Mouse (Mus musculus) ES-CJ7 (cell line): ENCODE measurements at regions not wholly inside any gene's neighbourhood (a gene's known extent, or its start where the extent isn't known, plus 50 kb on each side); places are given as distances from the start of the nearest gene placed in this dataset.

Experiments
- DNase-seq: peaks from one replicate; pipeline ENCODE4 v3.0.0; 2011; ENCODE audit warnings: low read depth, low spot score

- no peak for DNase-seq
These were observed 287.4 kb upstream of the Gpc5 start for GRCm38 (mm10) chr14:114804643-114805042.

- no peak for DNase-seq
These were observed 283.4 kb upstream of the Gpc5 start for GRCm38 (mm10) chr14:114808621-114809020.

GRCm38 (mm10) chr14:114820677-114821076 lies 271.3 kb upstream of the Gpc5 start:
- no peak for DNase-seq

DNA sequence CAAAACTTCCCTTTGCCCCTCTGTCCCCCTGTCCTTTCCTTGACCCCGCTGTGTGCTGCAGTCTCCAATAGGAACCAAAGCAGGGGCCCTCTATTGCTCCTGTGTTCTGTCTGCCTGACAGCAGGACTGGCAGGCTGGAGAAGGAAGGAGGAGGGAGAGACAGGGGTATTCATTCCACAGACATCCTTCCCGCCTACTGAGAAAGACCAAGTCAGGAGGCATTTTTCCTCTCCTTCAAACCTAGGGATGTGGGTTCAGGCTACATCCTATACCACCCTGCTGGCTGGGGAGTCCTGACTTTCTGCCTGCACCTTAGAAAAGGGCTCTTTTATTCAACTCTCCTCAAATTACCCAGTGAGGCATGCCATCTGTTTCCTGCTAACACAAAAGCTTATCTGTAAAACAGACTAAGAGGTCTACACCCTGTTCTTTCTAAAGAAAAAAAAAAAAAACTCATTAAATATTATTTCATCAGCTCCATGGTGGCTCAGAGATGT lies 270.9 kb upstream of the Gpc5 start:
- DNase-seq, result no peak

DNA sequence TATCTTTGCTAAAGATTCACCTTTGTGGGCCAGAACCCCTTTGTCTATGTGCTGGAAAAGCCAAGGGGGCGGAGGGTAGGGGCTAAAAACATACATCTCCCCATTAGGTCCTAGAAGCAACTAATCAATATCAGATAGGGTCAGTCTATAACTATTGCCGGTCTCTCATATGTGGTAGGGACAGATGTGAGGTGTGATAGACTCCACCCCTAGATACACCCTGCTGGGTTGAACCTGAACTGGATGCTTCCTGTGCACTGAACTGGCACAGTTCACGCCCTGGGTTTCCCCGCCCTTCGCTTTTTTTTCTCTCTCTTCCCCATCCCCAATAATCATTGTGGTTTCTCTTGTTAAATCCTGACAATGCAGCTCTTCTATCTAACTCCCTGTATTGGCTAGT lies 270.3 kb upstream of the Gpc5 start:
- no peak for DNase-seq

- DNase-seq, result no peak
These were observed 265.2 kb upstream of the Gpc5 start for GRCm38 (mm10) chr14:114826662-114827321.

DNA sequence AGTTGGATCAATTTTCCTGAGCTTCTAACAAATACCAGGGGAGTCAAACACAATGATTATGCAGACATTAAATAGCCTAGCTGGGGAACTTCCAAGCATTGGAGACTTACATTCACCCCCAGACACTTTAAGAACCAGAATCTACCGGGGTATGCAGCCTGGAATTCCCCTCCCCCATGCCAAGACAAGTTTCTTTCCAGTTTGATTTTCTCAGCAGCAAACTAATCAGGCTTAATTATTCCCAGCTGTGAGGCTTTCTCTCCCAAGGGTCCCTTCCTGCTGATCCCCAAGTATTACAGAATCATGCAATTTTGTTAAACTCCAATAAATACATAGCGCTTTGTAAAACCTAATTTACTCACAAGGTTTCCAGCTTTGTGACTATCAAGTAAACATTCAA lies 262.7 kb upstream of the Gpc5 start:
- no peak for DNase-seq

- DNase-seq, result peak; percentile 42
These were observed 259.0 kb upstream of the Gpc5 start for GRCm38 (mm10) chr14:114832987-114833386.

DNA sequence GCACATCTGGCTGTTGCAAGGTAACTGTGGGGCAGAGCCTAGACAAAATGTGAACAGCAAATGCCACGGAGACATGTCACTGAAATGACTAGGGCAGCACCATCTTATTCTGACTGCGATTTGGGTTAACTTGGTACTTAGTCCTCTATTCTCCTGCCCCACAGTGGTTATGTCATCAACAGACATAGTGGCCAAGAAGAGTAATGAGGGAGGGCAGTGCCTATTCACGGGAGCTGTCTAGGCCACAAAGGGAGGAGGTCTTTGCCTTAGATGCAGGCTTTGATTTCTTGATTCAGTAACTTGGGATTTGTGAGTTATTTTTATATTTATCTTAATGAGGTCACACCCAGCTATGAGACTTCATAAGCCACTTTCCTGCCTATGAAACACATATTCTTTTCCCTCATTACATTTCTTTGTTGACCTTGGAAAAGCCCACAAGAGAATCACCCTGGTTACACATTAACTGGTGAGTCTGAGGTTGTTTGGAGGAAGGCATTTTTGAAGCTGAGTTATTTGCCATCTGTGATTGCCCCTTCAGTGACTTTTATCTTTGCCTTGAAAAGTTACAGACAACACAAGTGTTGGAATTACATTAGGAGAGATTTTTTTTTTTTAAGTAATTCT lies 255.2 kb upstream of the Gpc5 start:
- no peak for DNase-seq

GRCm38 (mm10) chr14:114837652-114838276 lies 254.3 kb upstream of the Gpc5 start:
- no peak for DNase-seq

DNA sequence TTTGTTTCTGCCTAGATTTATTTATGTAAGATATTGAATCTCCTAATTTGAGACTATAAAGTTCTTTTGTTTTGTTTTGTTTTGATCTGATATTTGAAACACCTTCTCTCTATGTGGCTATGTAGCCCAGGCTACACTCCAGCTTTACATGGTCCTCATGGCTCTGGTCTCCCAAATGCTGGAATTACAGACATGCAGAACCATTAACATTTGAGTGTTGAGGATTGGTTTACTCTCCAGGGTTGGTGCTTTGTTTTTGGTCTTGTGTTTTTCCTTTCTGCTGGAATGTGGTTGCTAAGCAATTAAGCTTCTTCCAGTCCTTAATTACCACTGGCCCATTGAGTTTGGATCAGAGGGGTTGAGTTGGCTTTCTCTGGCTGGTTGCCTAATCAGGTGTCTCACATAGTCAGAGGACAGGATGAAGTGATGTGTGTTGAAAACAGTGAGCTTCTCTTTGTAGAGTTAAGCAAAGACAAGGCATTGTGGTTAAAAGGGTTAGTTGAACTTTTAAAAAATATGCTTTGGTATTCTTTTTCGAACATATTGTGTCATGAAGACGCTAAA lies 252.6 kb upstream of the Gpc5 start:
- no peak for DNase-seq

DNA sequence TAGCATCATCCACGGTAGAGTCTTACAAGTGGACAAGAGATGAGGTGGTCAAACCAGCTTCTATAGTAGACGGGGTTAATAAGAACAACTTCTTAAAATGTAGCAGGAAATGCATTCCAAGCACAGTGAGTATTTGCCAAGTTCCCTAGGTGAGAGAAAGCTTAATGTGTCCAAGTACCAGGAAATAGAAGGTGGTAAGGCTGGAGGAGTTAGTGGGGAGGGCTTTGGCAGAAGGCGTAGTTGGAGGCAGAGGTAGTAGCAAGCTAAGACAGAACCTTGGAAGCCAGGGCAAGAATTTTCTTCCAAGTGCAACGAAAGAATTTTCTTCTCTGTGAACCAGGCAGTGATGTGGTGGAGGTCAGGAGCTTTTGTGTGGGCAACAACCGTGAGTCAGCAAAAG lies 251.2 kb upstream of the Gpc5 start:
- no peak for DNase-seq

GRCm38 (mm10) chr14:114841552-114841951 lies 250.5 kb upstream of the Gpc5 start:
- DNase-seq, result no peak

DNA sequence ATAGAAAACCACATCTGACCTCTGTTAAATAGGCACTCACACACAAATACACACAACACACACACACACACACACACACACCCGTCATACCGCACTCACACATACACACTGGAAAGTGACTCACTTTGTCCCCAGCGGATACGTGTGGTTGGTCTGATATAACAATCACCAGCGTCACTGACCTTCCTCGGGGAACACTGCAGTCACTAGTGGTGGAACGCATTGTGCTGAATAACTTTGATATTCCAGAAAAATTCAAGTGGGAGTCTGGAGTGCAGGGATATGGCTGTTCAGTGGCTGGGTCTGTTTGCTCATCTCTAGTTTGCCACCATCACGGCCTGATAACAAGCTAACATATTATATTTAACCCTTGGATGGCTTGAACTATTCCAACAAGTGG lies 249.7 kb upstream of the Gpc5 start:
- DNase-seq, result no peak

- DNase-seq, result no peak
These were observed 248.8 kb upstream of the Gpc5 start for GRCm38 (mm10) chr14:114843105-114843743.

GRCm38 (mm10) chr14:114854324-114855054 lies 237.5 kb upstream of the Gpc5 start:
- peak; percentile 26 for DNase-seq

GRCm38 (mm10) chr14:114855055-114855740 lies 236.8 kb upstream of the Gpc5 start:
- no peak for DNase-seq

DNA sequence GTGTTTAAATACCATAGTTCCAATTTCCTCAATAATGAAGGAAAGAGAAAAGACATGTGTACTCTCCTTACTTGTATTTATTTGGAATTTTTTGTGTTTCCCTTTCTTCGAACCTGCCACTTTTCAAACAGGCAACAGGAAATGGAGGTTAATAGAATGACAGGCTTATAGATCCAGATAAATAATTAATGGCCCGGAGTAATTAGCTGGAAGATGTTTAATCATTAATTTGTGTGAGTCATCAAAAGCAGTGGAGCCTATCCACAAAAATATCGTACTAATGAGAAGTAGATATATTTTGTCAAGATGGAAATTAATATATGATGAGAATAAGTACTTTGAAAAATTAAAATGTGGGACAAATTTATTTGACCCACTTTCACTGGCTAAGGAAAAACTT lies 236.3 kb upstream of the Gpc5 start:
- no peak for DNase-seq

- DNase-seq, result no peak
These were observed 235.6 kb upstream of the Gpc5 start for GRCm38 (mm10) chr14:114856243-114857031.

DNA sequence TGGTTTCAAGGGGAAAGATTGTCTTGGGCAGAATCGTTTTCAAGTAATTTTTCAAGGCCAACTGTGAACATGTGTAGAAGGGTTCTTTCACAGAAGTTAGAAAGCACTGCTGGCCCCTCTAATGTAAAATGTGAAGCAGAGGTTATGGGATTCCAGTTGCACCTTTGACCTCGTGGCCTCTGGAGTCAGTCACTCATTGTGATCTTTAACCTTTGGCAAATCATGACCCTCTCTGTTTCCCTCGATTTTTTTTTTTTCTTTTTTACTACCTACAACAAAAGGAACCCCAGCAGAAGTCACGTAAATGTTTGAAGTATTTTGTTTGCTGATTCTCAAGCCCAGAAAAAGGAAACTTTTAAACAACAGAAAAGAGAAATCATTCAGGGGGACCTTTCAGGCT lies 234.8 kb upstream of the Gpc5 start:
- DNase-seq, result no peak
